Mouse (Mus musculus): Measurements from ENCODE around the gene Acot10.

- no peak for TF ChIP-seq CTCF (IDR thresholded peaks at IDR 0.05; ENCODE audit: low read depth, low read length)
- no peak for TF ChIP-seq POLR2A (IDR thresholded peaks at IDR 0.05; ENCODE audit: extremely low read depth, insufficient read depth, low read length)
These were observed 1.4 kb upstream of the Acot10 start for GRCm38 (mm10) chr15:20667989-20668388.

All from liver, adult 2 months (tissue).